Mouse (Mus musculus) spleen, embryonic (tissue): ENCODE data around the gene H2-K1.

Experiments used
- CTCF ChIA-PET: fragments of 350-600 bp; sonication (Branson Sonifier 250); formaldehyde crosslinking; loops from one replicate; lab custom pipeline; 2022; lab: Charles Lee

The H2-K1 gene

DNA sequence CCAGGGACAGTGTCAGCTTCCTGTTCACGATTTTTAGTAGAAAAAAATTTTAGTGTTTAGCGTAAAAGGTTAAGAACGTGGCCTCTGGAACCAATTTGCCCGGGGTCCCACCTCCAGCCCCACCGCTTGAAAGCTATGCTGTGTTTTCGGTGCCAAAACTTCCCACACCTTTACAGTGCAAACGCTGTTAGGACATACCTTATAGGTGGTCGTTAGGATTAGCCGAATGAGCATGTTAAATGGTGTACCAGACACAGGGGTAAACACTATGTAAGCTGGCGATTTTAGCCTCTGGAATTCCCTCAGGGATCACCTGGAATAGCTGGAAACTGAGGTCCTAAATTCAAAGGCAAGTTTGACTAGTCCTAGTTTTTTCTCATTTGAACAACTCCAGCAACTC, 43.8 kb downstream of the H2-K1 start:
- CTCF ChIA-PET = interaction anchor here (0.7 kb wide), 1 partner anchor 688 kb away, joined by 4 read pairs; the partner anchor contains the start of gene Fkbpl

DNA sequence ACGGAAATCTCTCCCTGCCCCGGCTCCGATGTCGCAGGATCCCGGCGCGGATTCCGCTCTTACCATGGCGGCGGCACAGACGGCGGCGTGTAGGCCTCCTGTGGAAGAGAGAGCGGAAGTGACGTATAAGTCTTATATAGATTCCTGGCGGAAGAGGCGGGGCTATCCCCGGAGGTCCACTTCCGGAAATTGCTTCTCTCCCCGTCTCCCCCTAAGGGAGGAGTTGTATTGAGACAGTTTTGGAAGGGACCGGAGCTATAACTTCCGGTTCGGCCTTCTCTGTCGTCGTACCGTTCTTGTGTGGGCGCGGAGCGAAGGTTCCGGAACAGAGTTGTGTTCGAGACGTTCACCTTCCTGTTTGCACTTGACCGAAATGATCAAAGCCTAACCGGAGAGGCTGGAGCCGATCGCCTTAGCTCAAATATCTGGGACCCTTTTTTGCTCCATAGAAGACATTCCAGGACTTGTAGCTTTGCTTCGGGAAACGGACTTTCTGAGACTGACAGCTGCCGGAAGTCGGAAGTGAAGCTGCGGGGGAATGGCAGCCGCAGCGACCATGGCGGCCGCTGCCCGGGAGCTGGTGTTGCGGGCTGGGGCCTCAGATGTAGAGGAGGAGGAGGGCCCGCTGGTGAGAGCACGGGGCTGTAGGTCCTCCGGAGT, 44.5 kb downstream of the H2-K1 start, which contains the start of the genes Vps52 and Rps18:
Vps52 (plus strand) TSS at position 258 of the 660 bp plus-strand sequence.
Rps18 (minus strand) TSS at position 447 of the 660 bp plus-strand sequence.
- CTCF ChIA-PET = interaction anchor here (0.7 kb wide), 1 partner anchor 689 kb away, joined by 4 read pairs; the partner anchor contains the start of gene Fkbpl

DNA sequence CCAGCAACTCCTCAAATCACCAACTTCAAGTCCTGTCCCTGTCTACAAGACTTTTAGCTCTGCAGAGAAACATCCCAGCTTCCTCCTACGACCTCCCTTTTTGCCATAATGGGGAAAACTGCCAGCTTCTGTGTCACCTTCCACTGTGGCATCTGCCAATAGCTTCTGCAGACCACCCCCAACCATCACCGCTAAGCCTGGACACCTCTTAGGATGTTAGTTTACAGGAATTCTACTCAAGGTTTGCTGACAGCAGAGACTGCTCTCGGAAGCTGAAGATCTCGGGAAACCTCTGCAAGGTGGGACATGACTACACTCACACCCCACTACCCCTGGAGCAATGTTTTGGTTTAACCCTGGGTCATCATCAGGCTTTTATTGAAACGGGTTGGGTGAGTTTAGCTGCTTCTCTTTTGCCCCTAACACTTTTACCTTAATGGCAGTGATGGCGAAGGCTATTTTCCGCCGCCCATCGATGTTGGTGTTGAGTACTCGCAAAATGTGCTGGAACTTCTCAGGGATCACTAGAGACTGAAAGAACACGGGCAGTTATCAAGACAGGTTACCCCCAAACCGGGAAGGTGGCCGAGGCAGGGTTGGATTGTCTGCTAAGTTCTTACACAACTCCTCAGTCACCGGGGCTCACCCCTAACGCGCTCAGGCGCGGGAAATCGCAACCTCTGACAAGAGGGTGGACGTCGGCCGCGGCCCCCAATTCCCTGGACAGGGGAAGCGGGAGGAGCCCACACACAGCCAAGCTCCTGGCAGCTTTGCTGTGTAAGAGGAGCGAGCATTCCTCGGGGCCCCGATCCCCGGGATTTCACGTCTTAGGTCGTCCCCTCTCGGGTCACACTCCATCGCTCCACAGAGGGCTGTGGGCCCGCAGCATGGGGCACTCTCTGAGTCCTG, 45.2 kb downstream of the H2-K1 start:
- CTCF ChIA-PET = interaction anchor here (0.7 kb wide), 1 partner anchor 60 kb away, joined by 3 read pairs; no protein-coding TSS in a partner anchor

DNA sequence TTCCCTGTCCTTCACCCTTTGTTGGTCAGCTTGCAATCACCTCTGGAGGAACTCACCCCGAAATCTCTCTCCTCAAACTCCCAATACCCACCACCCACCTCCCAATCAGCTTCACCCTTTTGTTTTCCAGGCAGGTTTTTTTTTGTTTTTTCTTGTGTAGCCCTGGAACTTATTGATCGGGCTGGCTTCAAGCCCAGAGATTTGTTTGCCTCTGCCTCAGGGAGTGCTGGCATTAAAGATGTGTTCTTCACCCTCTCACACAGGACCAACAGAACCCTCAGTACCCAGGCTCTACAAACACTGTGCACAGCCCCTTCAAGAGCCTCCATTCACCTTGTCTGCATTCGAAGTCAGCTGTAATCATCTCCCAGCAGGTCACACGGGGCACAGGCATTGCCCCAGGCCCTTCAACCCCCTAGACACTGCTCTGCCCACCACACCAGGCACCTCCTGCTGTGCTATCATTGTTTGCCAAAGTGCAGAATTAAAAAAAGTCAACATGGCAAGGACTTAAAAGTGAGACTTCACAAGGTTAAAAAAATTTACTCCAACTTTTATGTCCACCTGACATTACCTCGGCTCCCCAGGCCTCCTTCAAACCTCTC, 46.1 kb downstream of the H2-K1 start:
- CTCF ChIA-PET = no interaction called here

DNA sequence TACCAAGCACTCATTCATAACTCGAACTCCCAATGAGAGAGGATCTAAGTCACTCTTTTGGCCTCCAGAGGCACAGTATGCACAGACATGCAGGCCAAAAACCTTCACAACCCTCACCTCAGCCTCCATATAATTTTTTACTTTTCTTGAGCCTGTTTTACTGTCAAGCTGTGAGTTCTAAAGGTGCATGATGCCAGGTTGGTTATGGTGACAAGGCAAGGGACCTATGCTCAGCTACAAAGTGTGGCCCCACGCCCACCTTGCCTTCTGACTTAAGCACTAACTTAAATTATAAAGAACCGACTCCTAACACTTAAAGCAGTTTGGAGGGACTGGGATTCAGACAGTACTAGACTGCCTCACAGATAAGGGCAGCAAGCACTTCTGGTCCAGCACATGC, 46.8 kb downstream of the H2-K1 start:
- CTCF ChIA-PET = interaction anchor here (0.6 kb wide), 1 partner anchor 1072 kb away, joined by 3 read pairs; no protein-coding TSS in a partner anchor

DNA sequence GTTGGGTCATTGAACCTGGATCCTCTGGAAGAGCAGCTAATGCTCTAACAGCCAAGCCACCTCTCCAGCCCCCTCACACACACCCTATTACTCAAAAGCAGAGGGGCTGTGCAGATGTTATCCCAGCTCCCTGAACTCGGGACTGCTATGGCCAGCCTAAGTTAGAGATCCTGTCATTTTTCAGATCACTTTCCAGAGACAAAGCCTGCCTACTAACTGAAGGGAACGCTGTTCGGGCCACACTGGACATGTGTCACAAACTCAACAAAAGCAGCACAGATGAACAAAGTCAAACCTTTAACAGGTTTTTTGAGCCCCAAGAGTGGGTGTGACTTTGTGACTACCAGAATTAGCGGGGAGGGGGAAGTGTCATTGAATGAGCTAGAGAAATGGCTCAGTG, 47.3 kb downstream of the H2-K1 start:
- CTCF ChIA-PET = interaction anchor here (0.6 kb wide), 1 partner anchor 1073 kb away, joined by 3 read pairs; no protein-coding TSS in a partner anchor

- CTCF ChIA-PET = interaction anchor here (0.7 kb wide), 1 partner anchor 229 kb away, joined by 3 read pairs; no protein-coding TSS in a partner anchor
These were observed 48.1 kb downstream of the H2-K1 start for GRCm38 (mm10) chr17:33952015-33952414.

DNA sequence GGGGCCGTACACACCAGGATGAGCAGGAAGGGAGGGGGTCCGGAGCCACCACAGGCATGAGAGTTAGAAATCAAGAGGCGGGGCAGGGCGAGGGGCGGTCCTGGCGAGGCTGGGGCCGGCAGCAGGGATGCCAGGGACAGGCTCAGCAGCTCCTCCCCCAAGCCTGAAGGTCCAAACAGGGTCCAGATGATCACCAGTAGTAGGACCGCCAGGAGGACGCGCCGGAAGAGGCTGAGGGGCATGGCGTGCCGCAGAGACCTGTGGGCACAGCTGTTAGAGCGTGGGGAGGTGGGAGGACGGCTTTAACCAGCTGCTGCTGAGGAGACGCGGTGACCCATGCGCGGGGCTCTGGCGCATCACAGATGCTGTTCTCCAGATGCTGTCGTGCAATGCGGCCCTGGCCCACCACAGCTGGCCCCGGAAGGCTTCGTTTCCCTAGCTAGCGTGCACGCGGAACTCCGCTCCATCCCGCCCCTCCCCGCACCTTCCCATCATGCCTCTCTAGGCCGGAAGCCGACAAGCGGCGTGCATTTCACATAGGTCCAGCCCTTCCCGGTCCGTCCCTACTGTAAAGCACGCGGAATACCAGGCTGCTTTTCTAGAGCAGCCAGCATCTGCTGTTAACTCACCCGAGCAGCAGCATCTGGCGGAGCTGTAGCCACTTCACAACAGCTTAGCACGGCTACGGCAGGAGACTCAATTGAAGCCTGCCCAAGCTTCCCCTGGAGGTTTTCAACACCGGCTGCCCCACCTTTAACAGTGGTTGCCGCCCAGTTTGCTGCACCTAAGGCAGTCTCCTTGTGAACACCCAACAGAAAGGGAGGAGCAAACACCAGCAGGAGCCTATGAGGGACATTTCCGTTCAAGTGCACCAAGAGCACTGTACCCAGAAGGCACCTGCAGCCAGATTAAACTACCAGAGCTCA, 48.9 kb downstream of the H2-K1 start, which contains the start of gene B3galt4:
B3galt4 (minus strand) TSS at position 468 of the 926 bp plus-strand sequence.
- CTCF ChIA-PET = interaction anchor here (0.7 to 0.9 kb wide), 2 partner anchors 10 to 230 kb away, joined by 3 read pairs; no protein-coding TSS in a partner anchor

GRCm38 (mm10) chr17:33950131-33950625, 50.0 kb downstream of the H2-K1 start:
- CTCF ChIA-PET = interaction anchor here (0.9 kb wide), 1 partner anchor 9 kb away, joined by 3 read pairs; no protein-coding TSS in a partner anchor

DNA sequence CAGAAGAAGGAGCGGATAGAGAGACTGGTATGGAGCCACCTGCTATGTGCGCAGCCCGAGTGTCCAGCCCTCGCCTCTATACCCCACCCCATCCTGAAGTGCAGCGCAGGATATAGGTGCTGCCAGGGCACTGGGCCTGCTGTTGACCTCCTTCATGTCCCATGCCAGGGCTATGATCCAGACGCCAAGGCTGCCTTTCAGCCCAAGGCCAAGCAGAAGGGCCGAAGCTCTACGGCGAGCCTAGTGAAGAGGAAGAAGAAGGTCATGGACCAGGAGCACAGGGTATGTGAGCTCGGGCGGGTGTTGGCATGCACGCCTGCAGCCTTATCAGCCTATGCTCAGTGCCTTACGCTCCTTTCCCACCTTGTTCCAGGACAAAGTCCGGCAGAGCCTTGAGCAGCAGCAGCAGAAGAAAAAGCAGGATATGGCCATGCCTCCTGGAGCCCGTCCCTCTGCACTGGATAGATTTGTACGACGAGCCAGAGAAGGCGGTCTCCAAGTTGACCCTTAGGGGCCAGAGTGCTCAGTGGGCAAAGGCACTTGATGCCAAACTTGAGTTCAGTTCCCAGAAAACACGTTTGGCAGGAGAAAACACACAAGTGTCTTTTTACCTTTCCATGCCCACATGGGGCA, 51.1 kb downstream of the H2-K1 start:
- CTCF ChIA-PET = no interaction called here

GRCm38 (mm10) chr17:33948090-33948904, 51.9 kb downstream of the H2-K1 start:
- CTCF ChIA-PET = no interaction called here

- CTCF ChIA-PET = no interaction called here
These were observed 52.6 kb downstream of the H2-K1 start for GRCm38 (mm10) chr17:33947430-33948089.
